Mouse (Mus musculus) liver, postnatal 0 days (tissue): ENCODE results near the gene Lipi.

Experiments used
- CTCF ChIP-seq: sonication (generic); IDR thresholded peaks from 2 replicates; pipeline ENCODE4 v1.5.1; 2016; ENCODE audit warnings: antibody characterized with exemption, low read depth
- EP300 ChIP-seq: IDR thresholded peaks from 2 replicates; pipeline ENCODE4 v1.6.1; 2016; ENCODE audit warnings: antibody characterized with exemption, low read depth, mild to moderate bottlenecking

DNA sequence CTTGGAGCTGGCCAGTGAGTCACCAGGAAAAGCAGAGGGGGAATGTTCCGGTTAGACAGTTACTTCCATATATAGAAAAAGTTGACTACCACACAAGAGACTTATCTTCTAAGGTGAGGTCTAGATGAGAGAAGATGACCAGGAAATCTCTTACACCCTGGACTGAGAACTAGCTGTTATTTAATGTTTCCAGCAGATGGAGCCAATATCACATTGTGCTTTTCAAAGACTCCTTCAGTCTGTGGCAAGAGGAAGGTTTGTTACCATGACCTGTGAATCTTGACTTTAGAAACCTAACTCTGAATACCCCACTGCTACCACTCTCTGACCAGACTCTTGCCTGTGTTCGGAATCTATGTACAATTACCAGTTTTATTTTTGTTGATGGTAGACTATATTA, 42.0 kb upstream of the Lipi start:
- TF ChIP-seq CTCF, result 0 out of 2 replicates have a peak, but pooled peaks have one; percentile 17
- TF ChIP-seq EP300, result no peak
